Mouse (Mus musculus) liver, embryonic 16.5 days (tissue): ENCODE measurements around the gene Kcnk3. TPM values are rescaled to one million over a fixed set of nuclear protein-coding genes. Genes with fewer than 3 reads are reported as not detected.

Experiments used
- ATAC-seq: fragments of 200-750 bp; cut with Nextera tagmentation; 2 replicates; pipeline ENCODE4 v1.8.0; 2017; ENCODE audit warnings: low read depth, mild to moderate bottlenecking, moderate number of reproducible peaks, moderate library complexity
- H3K27ac ChIP-seq: fragments of 300-500 bp; sonication (generic); 2 replicates; pipeline ENCODE4 v1.5.1; 2014; ENCODE audit warnings: mild to moderate bottlenecking, low read length
- H3K27me3 ChIP-seq: fragments of 300-500 bp; sonication (generic); 2 replicates; pipeline ENCODE4 v1.6.1; 2014; ENCODE audit warnings: low read depth, low read length, mixed read lengths; ENCODE audit not compliant: control insufficient read depth, insufficient read depth
- H3K36me3 ChIP-seq: fragments of 300-500 bp; sonication (generic); 2 replicates; pipeline ENCODE4 v1.6.1; 2014; ENCODE audit warnings: mild to moderate bottlenecking; ENCODE audit not compliant: control insufficient read depth, insufficient read depth
- H3K4me1 ChIP-seq: fragments of 300-500 bp; sonication (generic); 2 replicates; pipeline ENCODE4 v1.6.1; 2014; ENCODE audit warnings: low read depth, low read length, mixed read lengths; ENCODE audit not compliant: control insufficient read depth
- H3K4me2 ChIP-seq: fragments of 300-500 bp; sonication (generic); 2 replicates; pipeline ENCODE4 v1.6.1; 2014; ENCODE audit warnings: low read depth, low read length, mixed read lengths
- H3K4me3 ChIP-seq: fragments of 300-500 bp; sonication (generic); 2 replicates; pipeline ENCODE4 v1.5.1; 2014; ENCODE audit warnings: low read depth, mild to moderate bottlenecking, low read length
- H3K9ac ChIP-seq: fragments of 300-500 bp; sonication (generic); 2 replicates; pipeline ENCODE4 v1.6.1; 2014; ENCODE audit warnings: low read depth, low read length
- H3K9me3 ChIP-seq: fragments of 300-500 bp; sonication (generic); replicated peaks from 2 replicates; pipeline ENCODE4 v1.6.1; 2016; ENCODE audit warnings: low read length; ENCODE audit not compliant: control insufficient read depth
- WGBS: fragments of 180-500 bp; shearing (Covaris S2); extraction: QIAGEN DNeasy Blood & Tissue Kit; methylation state at CpG from one replicate; pipeline ENCODE4 v1.1.7; 2014; ENCODE audit not compliant: insufficient replicate concordance; 5-methylcytosine and 5-hydroxymethylcytosine counted together
- polyA plus RNA-seq: library from polyadenylated mRNA; unstranded; fragments of >200 nt; fragmentation: Nextera tagmentation; extraction: Ambion mirVana; gene quantifications from 2 replicates; pipeline ENCODE4 v1.2.1, GENCODE M21; 2015

The Kcnk3 gene
- polyA plus RNA-seq, 1 experiment from 2014 or later, result 0.47 TPM

GRCm38 (mm10) chr5:30580725-30581124 lies 7.2 kb upstream of the Kcnk3 start:
- WGBS, result 45% methylated on average over 6 of the region's 6 CpGs
- no peak for ATAC-seq
- no peak overlapping the region for H3K9ac ChIP-seq
- H3K4me3 ChIP-seq, result no peak overlapping the region
- no peak overlapping the region for H3K4me2 ChIP-seq
- no peaks in the 10 kb centered on the region for H3K9me3 ChIP-seq
- no peaks in the 10 kb centered on the region; the same call in 1 of the 2 replicates for H3K4me1 ChIP-seq
- H3K36me3 ChIP-seq, result no peaks in the 10 kb centered on the region
- peaks cover 2% of the 10 kb centered on the region; the same call in 1 of the 2 replicates for H3K27me3 ChIP-seq
- H3K27ac ChIP-seq, result no peak overlapping the region

- H3K36me3 ChIP-seq, result no peaks in the 10 kb centered on the region
- no peaks in the 10 kb centered on the region for H3K4me1 ChIP-seq
- H3K27me3 ChIP-seq, result peaks cover 9% of the 10 kb centered on the region
- no peak overlapping the region for H3K9ac ChIP-seq
- H3K9me3 ChIP-seq, result no peaks in the 10 kb centered on the region
- no peak overlapping the region for H3K27ac ChIP-seq
- no peak overlapping the region for H3K4me2 ChIP-seq
- 53% methylated on average over 5 of the region's 5 CpGs for WGBS
- no peak for ATAC-seq
- no peak overlapping the region for H3K4me3 ChIP-seq
Observed at GRCm38 (mm10) chr5:30582017-30582416, 6.0 kb upstream of the Kcnk3 start.

DNA sequence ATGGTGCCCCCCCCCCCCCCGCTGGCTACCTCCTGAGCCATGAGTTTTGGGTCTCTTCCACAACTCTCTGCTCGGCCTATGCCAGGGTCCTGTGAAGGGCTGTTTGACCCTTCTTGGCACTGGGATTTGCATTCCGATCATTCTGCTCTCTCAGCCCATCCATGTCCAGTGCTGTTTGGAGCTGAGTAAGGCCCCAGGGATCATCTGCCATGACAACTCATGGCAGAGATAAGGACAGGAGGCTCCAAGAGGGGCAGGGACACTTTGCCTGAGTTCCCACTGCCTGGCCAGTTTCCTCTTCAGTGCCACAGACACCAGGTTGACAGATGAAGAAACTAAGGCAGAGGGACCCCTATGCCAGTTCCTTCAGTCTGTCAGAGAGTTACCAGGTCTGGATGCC lies 1.4 kb upstream of the Kcnk3 start:
- H3K4me1 ChIP-seq, result peaks cover 5% of the 10 kb centered on the region; the same call in 1 of the 2 replicates
- H3K9ac ChIP-seq, result no peak overlapping the region
- H3K4me2 ChIP-seq, result no peak overlapping the region
- H3K4me3 ChIP-seq, result no peak overlapping the region
- H3K27ac ChIP-seq, result no peak overlapping the region
- WGBS, result 56% methylated on average over 3 of the region's 3 CpGs
- ATAC-seq, result no peak
- H3K9me3 ChIP-seq, result no peaks in the 10 kb centered on the region
- H3K36me3 ChIP-seq, result no peaks in the 10 kb centered on the region
- peaks cover 46% of the 10 kb centered on the region for H3K27me3 ChIP-seq

DNA sequence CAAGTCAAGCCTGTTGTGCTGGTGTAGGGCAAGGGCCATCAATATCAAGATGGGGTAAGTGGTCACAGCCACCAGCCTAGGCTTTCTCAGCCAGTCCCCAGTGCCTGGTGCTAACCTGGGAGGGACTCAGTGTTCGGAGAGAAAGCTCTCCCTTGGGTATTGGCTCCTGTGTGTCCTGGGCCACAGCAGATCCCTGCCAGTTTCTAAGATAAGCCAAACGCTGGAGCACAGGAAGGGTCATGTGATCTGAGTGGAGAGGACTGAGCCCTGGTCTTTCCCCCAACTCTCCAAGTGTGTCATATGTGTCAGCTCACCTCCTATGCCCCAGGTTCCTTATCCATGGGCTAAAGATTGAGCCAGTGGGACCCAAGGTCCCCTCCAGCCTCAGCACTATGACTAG lies 869 bp upstream of the Kcnk3 start:
- Histone ChIP-seq H3K27ac (no peak overlapping the region), H3K4me3 (no peak overlapping the region), H3K4me2 (no peak overlapping the region), H3K4me1 (peaks cover 5% of the 10 kb centered on the region; the same call in 1 of the 2 replicates), H3K9me3 (no peaks in the 10 kb centered on the region), H3K9ac (no peak overlapping the region), H3K27me3 (peaks cover 46% of the 10 kb centered on the region), H3K36me3 (no peaks in the 10 kb centered on the region)
- 14% methylated on average over 2 of the region's 2 CpGs for WGBS
- ATAC-seq, result no peak

DNA sequence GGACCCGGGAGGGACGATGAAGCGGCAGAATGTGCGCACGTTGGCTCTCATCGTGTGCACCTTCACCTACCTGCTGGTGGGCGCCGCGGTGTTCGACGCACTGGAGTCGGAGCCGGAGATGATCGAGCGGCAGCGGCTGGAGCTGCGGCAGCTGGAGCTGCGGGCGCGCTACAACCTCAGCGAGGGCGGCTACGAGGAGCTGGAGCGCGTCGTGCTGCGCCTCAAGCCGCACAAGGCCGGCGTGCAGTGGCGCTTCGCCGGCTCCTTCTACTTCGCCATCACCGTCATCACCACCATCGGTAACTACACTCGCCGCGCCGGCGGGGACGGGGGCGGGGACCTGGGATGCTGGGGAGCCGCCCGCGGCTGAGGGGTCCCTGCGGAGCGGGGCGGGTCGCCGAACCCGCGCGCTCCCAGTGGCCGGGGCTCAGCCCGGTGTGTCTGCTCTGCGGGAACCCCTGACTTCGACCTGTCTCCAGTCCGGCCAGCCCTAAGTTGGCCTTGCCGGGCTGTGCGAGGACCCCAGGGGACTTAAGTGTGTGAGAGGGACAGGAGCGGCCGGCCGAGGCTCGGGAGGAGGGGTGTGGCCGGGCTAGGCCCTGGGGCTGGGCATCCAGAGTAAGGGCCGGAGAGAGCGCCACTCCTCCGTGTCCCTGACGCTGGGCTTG lies 465 bp downstream of the Kcnk3 start:
- Histone ChIP-seq H3K9ac (no peak overlapping the region), H3K36me3 (no peaks in the 10 kb centered on the region), H3K4me3 (peak overlapping the region; percentile 38), H3K27me3 (peaks cover 46% of the 10 kb centered on the region), H3K4me2 (peak overlapping the region; percentile 55), H3K9me3 (no peaks in the 10 kb centered on the region), H3K27ac (no peak overlapping the region), H3K4me1 (peaks cover 5% of the 10 kb centered on the region; the same call in 1 of the 2 replicates)
- no peak for ATAC-seq
- WGBS, result 2% methylated on average over 68 of the region's 70 CpGs

DNA sequence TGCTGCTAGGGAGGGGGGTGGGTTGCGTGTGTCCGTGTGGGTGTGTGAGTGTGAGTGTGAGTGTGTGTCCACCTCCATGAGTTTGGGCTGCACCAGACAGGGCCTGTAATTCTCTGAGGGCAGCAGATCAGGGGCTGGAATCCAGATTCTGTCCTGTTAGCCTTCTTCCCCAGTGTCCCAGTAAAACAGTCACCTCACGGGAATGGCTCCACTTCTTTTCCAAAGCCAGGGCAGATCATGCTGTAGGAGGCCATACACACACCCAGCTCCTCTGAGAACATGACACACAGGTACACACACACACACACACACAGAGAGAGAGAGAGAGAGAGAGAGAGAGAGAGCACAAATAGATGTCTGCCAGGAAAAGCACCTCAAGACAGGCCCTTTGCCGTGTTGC lies 1.1 kb downstream of the Kcnk3 start:
- Histone ChIP-seq H3K9me3 (no peaks in the 10 kb centered on the region), H3K4me3 (no peak overlapping the region), H3K27ac (no peak overlapping the region), H3K4me1 (peaks cover 5% of the 10 kb centered on the region; the same call in 1 of the 2 replicates), H3K9ac (no peak overlapping the region), H3K36me3 (no peaks in the 10 kb centered on the region), H3K4me2 (no peak overlapping the region), H3K27me3 (peaks cover 46% of the 10 kb centered on the region)
- 54% methylated on average over 4 of the region's 4 CpGs for WGBS
- no peak for ATAC-seq

GRCm38 (mm10) chr5:30589546-30589945 lies 1.6 kb downstream of the Kcnk3 start:
- no peak for ATAC-seq
- Histone ChIP-seq H3K27me3 (peaks cover 46% of the 10 kb centered on the region), H3K4me3 (no peak overlapping the region), H3K27ac (no peak overlapping the region), H3K4me2 (no peak overlapping the region), H3K9ac (no peak overlapping the region), H3K36me3 (no peaks in the 10 kb centered on the region), H3K9me3 (no peaks in the 10 kb centered on the region), H3K4me1 (peaks cover 5% of the 10 kb centered on the region; the same call in 1 of the 2 replicates)
- WGBS, result 45% methylated on average over 3 of the region's 3 CpGs

GRCm38 (mm10) chr5:30590231-30590630 lies 2.3 kb downstream of the Kcnk3 start:
- no peak overlapping the region for H3K9ac ChIP-seq
- H3K27ac ChIP-seq, result no peak overlapping the region
- H3K36me3 ChIP-seq, result no peaks in the 10 kb centered on the region
- H3K4me1 ChIP-seq, result peaks cover 5% of the 10 kb centered on the region; the same call in 1 of the 2 replicates
- 62% methylated on average over 5 of the region's 5 CpGs for WGBS
- no peak overlapping the region for H3K4me3 ChIP-seq
- no peak for ATAC-seq
- no peak overlapping the region for H3K4me2 ChIP-seq
- peaks cover 46% of the 10 kb centered on the region for H3K27me3 ChIP-seq
- no peaks in the 10 kb centered on the region for H3K9me3 ChIP-seq

- no peak overlapping the region for H3K27ac ChIP-seq
- H3K36me3 ChIP-seq, result no peaks in the 10 kb centered on the region
- H3K9ac ChIP-seq, result no peak overlapping the region
- H3K9me3 ChIP-seq, result no peaks in the 10 kb centered on the region
- H3K4me3 ChIP-seq, result no peak overlapping the region
- H3K27me3 ChIP-seq, result peaks cover 46% of the 10 kb centered on the region
- ATAC-seq, result no peak
- H3K4me1 ChIP-seq, result peaks cover 5% of the 10 kb centered on the region; the same call in 1 of the 2 replicates
- WGBS, result 39% methylated on average over 5 of the region's 5 CpGs
- no peak overlapping the region for H3K4me2 ChIP-seq
Observed at GRCm38 (mm10) chr5:30591205-30591731, 3.3 kb downstream of the Kcnk3 start.
